Mouse (Mus musculus): Measurements from ENCODE around the gene Myo5a.

The Myo5a gene

GRCm38 (mm10) chr9:75072361-75072760 is 1.5 kb downstream of the Myo5a start:
- DNase-seq, result peak in 1 of 2 experiments; percentile 20

GRCm38 (mm10) chr9:75077191-75077590 is 6.4 kb downstream of the Myo5a start:
- no peak for DNase-seq

GRCm38 (mm10) chr9:75085242-75085824 is 14.5 kb downstream of the Myo5a start:
- no peak for DNase-seq

- no peak for DNase-seq
Measured at GRCm38 (mm10) chr9:75087823-75088222, 17.0 kb downstream of the Myo5a start.

GRCm38 (mm10) chr9:75089285-75089684 is 18.5 kb downstream of the Myo5a start:
- no peak for DNase-seq

GRCm38 (mm10) chr9:75092134-75092533 is 21.3 kb downstream of the Myo5a start:
- DNase-seq, result no peak

- no peak for DNase-seq
Measured at GRCm38 (mm10) chr9:75094762-75095161, 23.9 kb downstream of the Myo5a start.

GRCm38 (mm10) chr9:75098937-75099336 is 28.1 kb downstream of the Myo5a start:
- no peak for DNase-seq

- no peak for DNase-seq
Measured at GRCm38 (mm10) chr9:75100157-75100781, 29.5 kb downstream of the Myo5a start.

- no peak for DNase-seq
Measured at GRCm38 (mm10) chr9:75102131-75102530, 31.3 kb downstream of the Myo5a start.

- DNase-seq, result no peak
Measured at GRCm38 (mm10) chr9:75116571-75117177, 45.9 kb downstream of the Myo5a start.

GRCm38 (mm10) chr9:75121126-75121525 is 50.3 kb downstream of the Myo5a start:
- no peak for DNase-seq

- DNase-seq, result no peak
Measured at GRCm38 (mm10) chr9:75124201-75124721, 53.4 kb downstream of the Myo5a start.

- no peak for DNase-seq
Measured at GRCm38 (mm10) chr9:75130553-75130952, 59.7 kb downstream of the Myo5a start.

GRCm38 (mm10) chr9:75146911-75147310 is 76.1 kb downstream of the Myo5a start:
- peak in 1 of 2 experiments; percentile 7 for DNase-seq

GRCm38 (mm10) chr9:75160525-75160924 is 89.7 kb downstream of the Myo5a start:
- DNase-seq, result no peak

- peak; percentile 19 to 29 for DNase-seq
Measured at GRCm38 (mm10) chr9:75163650-75164049, 92.8 kb downstream of the Myo5a start.

- DNase-seq, result no peak
Measured at GRCm38 (mm10) chr9:75171721-75172120, 100.9 kb downstream of the Myo5a start.

- peak; percentile 47 to 74 for DNase-seq
Measured at GRCm38 (mm10) chr9:75187646-75188260, 116.9 kb downstream of the Myo5a start.

GRCm38 (mm10) chr9:75193858-75194257 is 123.0 kb downstream of the Myo5a start:
- DNase-seq, result peak in 1 of 2 experiments; percentile 14

GRCm38 (mm10) chr9:75196335-75196734 is 125.5 kb downstream of the Myo5a start:
- no peak for DNase-seq

- DNase-seq, result peak; percentile 80
Measured at GRCm38 (mm10) chr9:75197297-75197696, 126.5 kb downstream of the Myo5a start.

GRCm38 (mm10) chr9:75201506-75201905 is 130.7 kb downstream of the Myo5a start:
- DNase-seq, result no peak

- no peak for DNase-seq
Measured at GRCm38 (mm10) chr9:75202036-75202435, 131.2 kb downstream of the Myo5a start.
